Mouse (Mus musculus) cerebellum, adult 2 months (tissue): ENCODE measurements around the gene Tmprss13.

Source experiments
- CTCF ChIP-seq: fragments of 200-500 bp; IDR thresholded peaks from 2 replicates; pipeline ENCODE4 v1.5.1; 2011; ENCODE audit warnings: low read depth, mild to moderate bottlenecking, control low read depth, low read length, moderate library complexity, borderline replicate concordance; ENCODE audit not compliant: insufficient read depth
- POLR2A ChIP-seq: fragments of 200-500 bp; IDR thresholded peaks from 2 replicates; pipeline ENCODE4 v1.6.1; 2011; ENCODE audit warnings: low read length, control low read depth, borderline replicate concordance; ENCODE audit not compliant: insufficient read depth

DNA sequence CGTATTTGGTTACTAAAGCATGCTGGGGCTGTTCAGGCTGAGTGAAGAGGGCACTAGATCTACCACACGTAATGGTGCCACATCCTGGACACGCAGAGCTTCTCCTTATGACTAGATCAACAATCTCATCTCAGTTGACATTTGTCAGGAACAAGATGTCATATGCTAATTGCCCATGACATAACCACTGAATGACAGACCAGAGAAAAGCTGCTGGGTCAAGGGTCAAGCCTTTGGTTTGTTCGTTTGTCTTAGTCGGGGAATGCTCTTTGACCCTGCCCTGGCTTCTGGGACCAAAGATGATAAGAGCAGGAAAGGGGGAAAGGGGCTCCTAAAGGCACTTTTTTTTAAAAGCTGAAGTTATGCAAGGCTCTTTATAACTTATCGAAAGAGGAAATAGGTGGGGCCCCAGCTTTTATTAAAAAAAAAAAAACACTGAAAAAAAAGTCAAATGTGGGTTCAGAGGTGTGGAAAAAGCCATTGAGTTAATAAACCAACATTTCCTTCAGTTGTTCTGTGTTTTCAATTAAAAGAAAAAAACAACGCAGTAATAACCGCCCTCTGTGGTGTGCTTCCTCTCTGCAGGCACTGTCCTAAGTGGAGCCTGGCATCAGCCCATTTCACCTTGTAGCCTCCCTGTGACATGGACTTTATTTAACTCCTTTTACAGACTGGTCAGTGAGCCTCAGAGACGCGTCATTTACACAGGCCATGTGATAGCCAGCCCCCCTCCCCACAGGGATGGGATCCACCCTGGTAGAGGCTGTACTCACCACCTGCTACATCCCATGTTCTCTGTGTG, 24.5 kb upstream of the Tmprss13 start:
- TF ChIP-seq CTCF (no peak), POLR2A (no peak)
